Mouse (Mus musculus) gastrocnemius, postnatal 10 days (tissue): ENCODE measurements around the gene Skil. TPM values are rescaled to one million over a fixed set of nuclear protein-coding genes. Genes with fewer than 3 reads are reported as not detected.

Experiments used
- DNase-seq: peaks from one replicate; pipeline ENCODE4 v3.0.0; 2021; ENCODE audit warnings: mixed read lengths
- long read RNA-seq, 2 experiments: library from polyadenylated mRNA; stranded (forward); transcript quantifications; one replicate each; pipeline ENCODE4 v2.0.0; 2021
- total RNA-seq, 2 experiments: library from RNA; stranded (reverse); gene quantifications; 2 replicates each; pipeline ENCODE4 v1.2.3; 2021

Skil gene
- total RNA-seq = 10 to 100 TPM; 17.6 to 19.3 TPM
- long read RNA-seq, experiment 1, full-length matches to known transcripts = 10 of 12 reads
- long read RNA-seq, experiment 1, partial matches to known transcripts = 0 of 12 reads
- long read RNA-seq, experiment 1, other reads (novel, unspliced or antisense) = 2 of 12 reads
- long read RNA-seq, experiment 2, full-length matches to known transcripts = 5 of 5 reads
- long read RNA-seq, experiment 2, partial matches to known transcripts = 0 of 5 reads
- long read RNA-seq, experiment 2, other reads (novel, unspliced or antisense) = 0 of 5 reads

- peak; percentile 92 for DNase-seq
These were observed at the start of gene Skil for GRCm38 (mm10) chr3:31094531-31095178. Gene Skil, plus strand, starts transcription at chr3:31095058.

- DNase-seq = no peak
These were observed 47.6 kb upstream of the Skil start for GRCm38 (mm10) chr3:31047263-31047662.

- no peak for DNase-seq
These were observed 45.8 kb upstream of the Skil start for GRCm38 (mm10) chr3:31049087-31049486.

GRCm38 (mm10) chr3:31050375-31050774, 44.5 kb upstream of the Skil start:
- DNase-seq = no peak

- DNase-seq = no peak
These were observed 43.1 kb upstream of the Skil start for GRCm38 (mm10) chr3:31051730-31052129.

GRCm38 (mm10) chr3:31053191-31053590, 41.7 kb upstream of the Skil start:
- no peak for DNase-seq

GRCm38 (mm10) chr3:31054888-31055287, 40.0 kb upstream of the Skil start:
- no peak for DNase-seq

GRCm38 (mm10) chr3:31056047-31056650, 38.7 kb upstream of the Skil start:
- peak; percentile 18 for DNase-seq

- peak; percentile 51 for DNase-seq
These were observed 37.9 kb upstream of the Skil start for GRCm38 (mm10) chr3:31056651-31057627.

GRCm38 (mm10) chr3:31060745-31061102, 34.1 kb upstream of the Skil start:
- DNase-seq = no peak

- no peak for DNase-seq
These were observed 33.6 kb upstream of the Skil start for GRCm38 (mm10) chr3:31061103-31061785.

GRCm38 (mm10) chr3:31061786-31062120, 33.1 kb upstream of the Skil start:
- DNase-seq = no peak

- DNase-seq = no peak
These were observed 32.5 kb upstream of the Skil start for GRCm38 (mm10) chr3:31062325-31062724.

- DNase-seq = no peak
These were observed 26.4 kb upstream of the Skil start for GRCm38 (mm10) chr3:31068482-31068881.

GRCm38 (mm10) chr3:31071804-31072203, 23.1 kb upstream of the Skil start:
- DNase-seq = no peak

GRCm38 (mm10) chr3:31075808-31076207, 19.1 kb upstream of the Skil start:
- no peak for DNase-seq

GRCm38 (mm10) chr3:31077068-31077703, 17.7 kb upstream of the Skil start:
- no peak for DNase-seq

- no peak for DNase-seq
These were observed 15.4 kb upstream of the Skil start for GRCm38 (mm10) chr3:31079450-31079849.

GRCm38 (mm10) chr3:31080791-31081502, 13.9 kb upstream of the Skil start:
- no peak for DNase-seq

GRCm38 (mm10) chr3:31082838-31083506, 11.9 kb upstream of the Skil start:
- DNase-seq = no peak
